Mouse (Mus musculus): Measurements from ENCODE around the gene Ssxa1.
"Not testable (repeated sequence)": the region's sequence is repeated elsewhere in the genome, so short reads cannot be mapped to it uniquely, and the experiment has no call there.

DNA sequence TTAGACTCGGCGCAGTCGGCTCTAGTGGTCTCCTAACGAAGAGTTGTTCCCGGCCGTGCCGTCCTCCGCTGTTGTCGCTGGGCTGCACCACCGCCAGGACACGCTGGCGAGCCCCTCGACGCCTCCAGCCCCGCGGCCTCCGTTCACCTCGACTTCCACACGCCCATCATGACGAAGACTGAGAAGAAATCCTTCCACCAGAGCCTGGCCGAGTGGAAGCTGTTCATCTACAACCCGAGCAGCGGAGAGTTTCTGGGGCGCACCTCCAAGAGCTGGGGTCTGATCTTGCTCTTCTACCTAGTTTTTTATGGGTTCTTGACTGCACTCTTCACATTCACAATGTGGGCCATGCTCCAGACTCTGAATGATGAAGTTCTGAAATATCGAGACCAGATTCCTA is 31.1 kb downstream of the Ssxa1 start:
- not testable (repeated sequence) for TF ChIP-seq CTCF (IDR thresholded peaks at IDR 0.05; ENCODE audit: insufficient read depth, low read length); POLR2A (IDR thresholded peaks at IDR 0.05; ENCODE audit: borderline replicate concordance, extremely low read depth, low read depth, low read length)

Measured in lung, adult 2 months (tissue).